Mouse (Mus musculus) monocyte, adult 2 months (primary cell): ENCODE data around the gene Mccc1.

Experiments
- DNase-seq, 2 experiments: peaks; one replicate each; pipeline ENCODE4 v3.0.0; 2022; ENCODE audit warnings: low spot score in 2 of 2, low read depth in 1 of 2

Gene Mccc1

GRCm38 (mm10) chr3:36000275-36001239, at the start of gene Mccc1:
Mccc1 (minus strand) TSS chr3:36000678.
- DNase-seq, result peak; percentile 73 to 89

GRCm38 (mm10) chr3:36049106-36049505, 48.6 kb upstream of the Mccc1 start:
- no peak for DNase-seq

GRCm38 (mm10) chr3:36045086-36045485, 44.6 kb upstream of the Mccc1 start:
- no peak for DNase-seq

- DNase-seq, result no peak
Measured at GRCm38 (mm10) chr3:36044520-36044919, 44.0 kb upstream of the Mccc1 start.

GRCm38 (mm10) chr3:36031740-36032510, 31.4 kb upstream of the Mccc1 start:
- no peak for DNase-seq

GRCm38 (mm10) chr3:36029993-36030392, 29.5 kb upstream of the Mccc1 start:
- no peak for DNase-seq

- no peak for DNase-seq
Measured at GRCm38 (mm10) chr3:36025732-36026131, 25.3 kb upstream of the Mccc1 start.

- DNase-seq, result no peak
Measured at GRCm38 (mm10) chr3:36011239-36011638, 10.8 kb upstream of the Mccc1 start.

GRCm38 (mm10) chr3:36008411-36009154, 8.1 kb upstream of the Mccc1 start:
- no peak for DNase-seq

GRCm38 (mm10) chr3:36004028-36004895, 3.8 kb upstream of the Mccc1 start:
- DNase-seq, result no peak

- no peak for DNase-seq
Measured at GRCm38 (mm10) chr3:35994552-35995531, 5.6 kb downstream of the Mccc1 start.

- no peak for DNase-seq
Measured at GRCm38 (mm10) chr3:35990715-35991114, 9.8 kb downstream of the Mccc1 start.

- no peak for DNase-seq
Measured at GRCm38 (mm10) chr3:35988031-35988430, 12.4 kb downstream of the Mccc1 start.

GRCm38 (mm10) chr3:35986266-35986665, 14.2 kb downstream of the Mccc1 start:
- DNase-seq, result no peak

- DNase-seq, result no peak
Measured at GRCm38 (mm10) chr3:35973551-35973950, 26.9 kb downstream of the Mccc1 start.

- no peak for DNase-seq
Measured at GRCm38 (mm10) chr3:35972985-35973384, 27.5 kb downstream of the Mccc1 start.

- no peak for DNase-seq
Measured at GRCm38 (mm10) chr3:35971149-35971548, 29.3 kb downstream of the Mccc1 start.

- DNase-seq, result no peak
Measured at GRCm38 (mm10) chr3:35970441-35970840, 30.0 kb downstream of the Mccc1 start.

GRCm38 (mm10) chr3:35967366-35967921, 33.0 kb downstream of the Mccc1 start:
- DNase-seq, result no peak
